Mouse (Mus musculus) left cerebral cortex, postnatal 25 days (tissue): ENCODE results near the gene Fgfr2. TPM values are rescaled to one million over a fixed set of nuclear protein-coding genes. Genes with fewer than 3 reads are reported as not detected.

Experiments used
- DNase-seq, 2 experiments: peaks; one replicate each; pipeline ENCODE4 v3.0.0; 2022; ENCODE audit warnings: low spot score in 2 of 2, mixed read lengths in 1 of 2
- intact Hi-C: fragments of 180-260 bp; cut with DNase I; formaldehyde crosslinking; loops from one replicate; pipeline ENCODE4 v1.15.1; 2025
- total RNA-seq, 2 experiments: library from RNA; stranded (reverse); gene quantifications; 2 replicates each; pipeline ENCODE4 v1.2.3; 2021

Fgfr2 gene
- total RNA-seq, 2 experiments from 2014 or later, result 37.1 to 42.0 TPM

GRCm38 (mm10) chr7:131978609-131979008 lies 1144.5 kb downstream of the Fgfr2 start:
- DNase-seq, result no peak
- intact Hi-C loops, result no loop called here

- DNase-seq, result peak in 1 of 2 experiments; percentile 60
- intact Hi-C loops, result no loop called here
Observed at GRCm38 (mm10) chr7:131975867-131976266, 1147.3 kb downstream of the Fgfr2 start.

GRCm38 (mm10) chr7:131970255-131970654 lies 1152.9 kb downstream of the Fgfr2 start:
- DNase-seq, result peak in 1 of 2 experiments; percentile 70
- intact Hi-C loops, result loop anchor here (2.0 kb wide), 1 partner anchor 97 kb away; no protein-coding TSS in a partner anchor

GRCm38 (mm10) chr7:131966916-131967494 lies 1156.1 kb downstream of the Fgfr2 start:
- intact Hi-C loops, result loop anchor here (2.0 kb wide), 2 partner anchors 68 to 242 kb away; no protein-coding TSS in a partner anchor
- peak; percentile 49 to 63 for DNase-seq

- peak; percentile 57 to 79 for DNase-seq
- intact Hi-C loops, result loop anchor here (2.0 kb wide), 2 partner anchors 67 to 243 kb away; no protein-coding TSS in a partner anchor
Observed at GRCm38 (mm10) chr7:131966023-131966915, 1156.9 kb downstream of the Fgfr2 start, which contains the start of gene Gpr26. Gpr26 (plus strand) TSS chr7:131966460.

GRCm38 (mm10) chr7:131960551-131960950 lies 1162.6 kb downstream of the Fgfr2 start:
- no peak for DNase-seq
- intact Hi-C loops, result no loop called here

- peak in 1 of 2 experiments; percentile 62 for DNase-seq
- intact Hi-C loops, result no loop called here
Observed at GRCm38 (mm10) chr7:131958705-131959104, 1164.4 kb downstream of the Fgfr2 start.

GRCm38 (mm10) chr7:131953402-131953801 lies 1169.7 kb downstream of the Fgfr2 start:
- no peak for DNase-seq
- intact Hi-C loops, result loop anchor here (5.0 kb wide), 1 partner anchor 46 kb away; no protein-coding TSS in a partner anchor

- DNase-seq, result peak in 1 of 2 experiments; percentile 76
- intact Hi-C loops, result loop anchor here (5.0 kb wide), 1 partner anchor 44 kb away; no protein-coding TSS in a partner anchor
Observed at GRCm38 (mm10) chr7:131951131-131951530, 1172.0 kb downstream of the Fgfr2 start.

GRCm38 (mm10) chr7:131937611-131938010 lies 1185.5 kb downstream of the Fgfr2 start:
- intact Hi-C loops, result no loop called here
- DNase-seq, result peak in 1 of 2 experiments; percentile 35

- peak in 1 of 2 experiments; percentile 32 for DNase-seq
- intact Hi-C loops, result no loop called here
Observed at GRCm38 (mm10) chr7:131927288-131928050, 1195.7 kb downstream of the Fgfr2 start.

GRCm38 (mm10) chr7:131917384-131917783 lies 1205.8 kb downstream of the Fgfr2 start:
- intact Hi-C loops, result no loop called here
- DNase-seq, result no peak

GRCm38 (mm10) chr7:131909611-131910010 lies 1213.5 kb downstream of the Fgfr2 start:
- intact Hi-C loops, result loop anchor here (5.0 kb wide), 2 partner anchors 43 to 158 kb away; no protein-coding TSS in a partner anchor
- DNase-seq, result peak; percentile 62 to 79

GRCm38 (mm10) chr7:131906499-131907190 lies 1216.5 kb downstream of the Fgfr2 start:
- intact Hi-C loops, result loop anchor here (5.0 kb wide), 2 partner anchors 46 to 161 kb away; no protein-coding TSS in a partner anchor
- peak in 1 of 2 experiments; percentile 81 for DNase-seq

GRCm38 (mm10) chr7:131899356-131899755 lies 1223.8 kb downstream of the Fgfr2 start:
- peak; percentile 80 to 94 for DNase-seq
- intact Hi-C loops, result loop anchor here (1.0 to 10.0 kb wide), 5 partner anchors 67 to 651 kb away; partner anchors contain the start of genes Chst15 and Gpr26

GRCm38 (mm10) chr7:131897282-131897681 lies 1225.9 kb downstream of the Fgfr2 start:
- DNase-seq, result peak in 1 of 2 experiments; percentile 53
- intact Hi-C loops, result loop anchor here (5.0 to 10.0 kb wide), 2 partner anchors 418 to 575 kb away; partner anchors contain the start of gene Chst15

- intact Hi-C loops, result loop anchor here (1.0 to 10.0 kb wide), 5 partner anchors 136 to 768 kb away; no protein-coding TSS in a partner anchor
- no peak for DNase-seq
Observed at GRCm38 (mm10) chr7:131882824-131883223, 1240.3 kb downstream of the Fgfr2 start.

GRCm38 (mm10) chr7:131881876-131882615 lies 1241.1 kb downstream of the Fgfr2 start:
- intact Hi-C loops, result loop anchor here (1.0 to 10.0 kb wide), 5 partner anchors 135 to 767 kb away; no protein-coding TSS in a partner anchor
- peak; percentile 70 to 72 for DNase-seq
